Mouse (Mus musculus): ENCODE results near the gene Gprc5b.

DNA sequence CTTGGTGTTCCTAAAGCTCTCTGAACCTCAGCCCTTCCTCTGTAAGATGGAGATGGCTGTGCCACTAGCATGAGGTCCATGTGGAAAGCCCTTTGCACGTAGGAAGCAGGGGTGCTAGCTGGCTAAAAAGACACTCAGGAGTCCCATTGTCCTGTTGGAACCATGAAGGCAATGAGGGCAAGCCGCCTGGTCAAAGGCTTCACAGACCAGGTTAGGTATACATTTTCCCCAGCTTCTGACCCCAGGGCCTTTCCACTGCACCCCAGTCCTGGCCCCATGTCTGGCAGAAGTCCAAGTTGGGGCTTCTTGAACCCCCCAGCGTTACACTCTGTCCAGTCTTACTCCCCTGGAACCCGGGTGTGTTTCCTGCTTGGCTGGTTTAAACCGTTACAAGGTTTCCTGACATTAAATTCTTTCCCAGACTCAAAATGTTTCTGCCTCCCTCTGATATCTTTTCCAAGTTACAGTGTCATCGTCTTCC lies 2.9 kb downstream of the Gprc5b start:
- TF ChIP-seq MAZ (IDR thresholded peaks at IDR 0.05; ENCODE audit: low read depth, low read length) (no peak), RCOR1 (conservative IDR thresholded peaks at IDR 0.05; ENCODE audit: low read depth, low read length) (no peak), MAX (IDR thresholded peaks at IDR 0.05; ENCODE audit: low read length) (no peak), CTCF (conservative IDR thresholded peaks at IDR 0.05 in 1 of 2, IDR thresholded peaks at IDR 0.05 in 1 of 2; ENCODE audit: low read depth in 2 of 2, low read length in 2 of 2) (no peak), ZKSCAN1 (IDR thresholded peaks at IDR 0.05; ENCODE audit: borderline replicate concordance, low read depth, low read length) (no peak), CHD2 (IDR thresholded peaks at IDR 0.05; ENCODE audit: low read length) (no peak)
